In genomic region chr15:102670281-102670680, GRCm38 (mm10) we compare ENCODE assay signal across 8 mouse cellular contexts. TPM values are rescaled to one million over a fixed set of nuclear protein-coding genes. Genes with fewer than 3 reads are reported as not detected.
DNase-seq lines count a peak whose midpoint lies in the region; ATAC-seq lines count a peak whose summit lies in the region.

No protein-coding gene starts in this region.

- peak overlapping the region; percentile 95 for H3K9ac ChIP-seq in liver, embryonic 13.5 days

- H3K36me3 ChIP-seq in liver, embryonic 13.5 days, result peaks cover 43% of the 10 kb centered on the region

- peak overlapping the region; percentile 78 for H3K27ac ChIP-seq in liver, embryonic 13.5 days

- peak; percentile 29 for DNase-seq in adrenal gland, postnatal 10 days
- DNase-seq in adrenal gland, postnatal 4 days (ENCODE audit: low spot score in 2 of 2), result no peak
- DNase-seq in right cerebral cortex, postnatal 25 days, result peak; percentile 18
- no peak for DNase-seq in right cerebral cortex, adult 18-20 months
- DNase-seq in heart, postnatal 4 days, result peak; percentile 29
- peak; percentile 6 for DNase-seq in liver, embryonic 13.5 days
- peak; percentile 36 for DNase-seq in testis, postnatal 14 days (ENCODE audit: low spot score)

- peak overlapping the region; percentile 85 for H3K4me2 ChIP-seq in liver, embryonic 13.5 days

- H3K9me3 ChIP-seq in liver, embryonic 13.5 days (replicated peaks), result no peaks in the 10 kb centered on the region

- peak overlapping the region; percentile 82 for H3K4me3 ChIP-seq in liver, embryonic 13.5 days (replicated peaks)

- 6% methylated on average over 6 of the region's 6 CpGs for WGBS in liver, embryonic 13.5 days (ENCODE audit: insufficient replicate concordance)

- H3K27me3 ChIP-seq in liver, embryonic 13.5 days, result peaks cover 29% of the 10 kb centered on the region

- peaks cover 46% of the 10 kb centered on the region for H3K4me1 ChIP-seq in liver, embryonic 13.5 days (replicated peaks)

- ATAC-seq in liver, embryonic 13.5 days (ENCODE audit: low read depth), result no peak
- ATAC-seq in granulocyte monocyte progenitor cell, adult 5-6 weeks (replicated peaks; ENCODE audit: poor library complexity, severe bottlenecking), result no peak

RNA-seq across cellular contexts. Expression of gene Atp5g2, which starts 1.9 kb away (rescaled TPM):
- 10 to 100 TPM; 41.9 to 42.3 TPM for total RNA-seq in adrenal gland, postnatal 10 days (2021)
- total RNA-seq in adrenal gland, postnatal 4 days (2021), result 10 to 100 TPM; 18.1 to 18.2 TPM
- total RNA-seq in heart, postnatal 4 days (2021), result 10 to 100 TPM; 34.9 to 35.2 TPM
- 32.5 and 38.7 TPM in 2 replicates for polyA plus RNA-seq in liver, embryonic 13.5 days (2015; fragmentation: Nextera tagmentation; extraction: Ambion mirVana)
- 69.8 and 122 TPM in 2 replicates for total RNA-seq in granulocyte monocyte progenitor cell, adult 5-6 weeks (2014; fragmentation: Nextera tagmentation)
- 83.4 and 95.4 TPM in 2 replicates for total RNA-seq in granulocyte monocyte progenitor cell, adult 5-6 weeks (2017)

RNA-seq across cellular contexts. Expression of gene Atf7, which starts 45.0 kb away (rescaled TPM):
- total RNA-seq in adrenal gland, postnatal 10 days (2021), result 10 to 100 TPM; 68.5 to 80.8 TPM
- 10 to 100 TPM; 81.4 to 87.1 TPM for total RNA-seq in adrenal gland, postnatal 4 days (2021)
- total RNA-seq in heart, postnatal 4 days (2021), result 10 to 100 TPM; 68.7 to 69.2 TPM
- polyA plus RNA-seq in liver, embryonic 13.5 days (2015; fragmentation: Nextera tagmentation; extraction: Ambion mirVana), result 8.6 and 9.0 TPM in 2 replicates
- 124 and 212 TPM in 2 replicates for total RNA-seq in granulocyte monocyte progenitor cell, adult 5-6 weeks (2014; fragmentation: Nextera tagmentation)
- 43.1 and 60.2 TPM in 2 replicates for total RNA-seq in granulocyte monocyte progenitor cell, adult 5-6 weeks (2017)

RNA-seq across cellular contexts. Expression of gene Gm28047, which starts 45.4 kb away (rescaled TPM):
- total RNA-seq in adrenal gland, postnatal 10 days (2021), result 1 to 10 TPM in 1 of 2 experiments, not detected in 1; 1.5 TPM
- total RNA-seq in adrenal gland, postnatal 4 days (2021), result 1 to 10 TPM in 1 of 2 experiments, not detected in 1; 1.5 TPM
- total RNA-seq in heart, postnatal 4 days (2021), result 1 to 10 TPM in 1 of 2 experiments, not detected in 1; 1.9 TPM
- not detected in 2 replicates for polyA plus RNA-seq in liver, embryonic 13.5 days (2015; fragmentation: Nextera tagmentation; extraction: Ambion mirVana)
- total RNA-seq in granulocyte monocyte progenitor cell, adult 5-6 weeks (2014; fragmentation: Nextera tagmentation), result not detected in 2 replicates
- total RNA-seq in granulocyte monocyte progenitor cell, adult 5-6 weeks (2017), result not detected in 2 replicates

RNA-seq across cellular contexts. Expression of gene Calcoco1, which starts 51.7 kb away (rescaled TPM):
- total RNA-seq in adrenal gland, postnatal 10 days (2021), result 10 to 100 TPM; 78.0 to 90.5 TPM
- 100 to 1,000 TPM; 118 to 120 TPM for total RNA-seq in adrenal gland, postnatal 4 days (2021)
- total RNA-seq in heart, postnatal 4 days (2021), result 10 to 100 TPM; 65.6 to 71.0 TPM
- 9.0 and 11.3 TPM in 2 replicates for polyA plus RNA-seq in liver, embryonic 13.5 days (2015; fragmentation: Nextera tagmentation; extraction: Ambion mirVana)
- total RNA-seq in granulocyte monocyte progenitor cell, adult 5-6 weeks (2014; fragmentation: Nextera tagmentation), result 10.8 and 19.3 TPM in 2 replicates
- 5.1 and 12.2 TPM in 2 replicates for total RNA-seq in granulocyte monocyte progenitor cell, adult 5-6 weeks (2017)

Comparison
In these comparisons a context has a peak if more than half of its experiments do, and no peak if none do; other contexts are left out.
1. DNase-seq: peak in adrenal gland, postnatal 10 days (single experiment), right cerebral cortex, postnatal 25 days (single experiment), heart, postnatal 4 days (single experiment), liver, embryonic 13.5 days (single experiment) and testis, postnatal 14 days (single experiment); none in adrenal gland, postnatal 4 days (0 of 2) and right cerebral cortex, adult 18-20 months (single experiment).